Mouse (Mus musculus) c-Kit-positive CD71-positive TER-119-positive erythroid progenitor cells, embryonic 14.5 days (primary cell): ENCODE data around the gene Pycr2.
"Not testable (repeated sequence)": the region's sequence is repeated elsewhere in the genome, so short reads cannot be mapped to it uniquely, and the experiment has no call there.

Experiments
- DNase-seq: peaks from one replicate; pipeline ENCODE4 v3.0.0-alpha.2; 2013; ENCODE audit warnings: low spot score

The Pycr2 gene

GRCm38 (mm10) chr1:180905876-180906275, 1.8 kb downstream of the Pycr2 start:
- DNase-seq: no peak

GRCm38 (mm10) chr1:180906461-180907147, 2.5 kb downstream of the Pycr2 start:
- DNase-seq: no peak

- no peak for DNase-seq
Observed at GRCm38 (mm10) chr1:180911138-180911537, 7.0 kb downstream of the Pycr2 start.

GRCm38 (mm10) chr1:180911653-180912287, 7.7 kb downstream of the Pycr2 start:
- no peak for DNase-seq

- DNase-seq: no peak
Observed at GRCm38 (mm10) chr1:180912792-180913191, 8.7 kb downstream of the Pycr2 start.

- no peak for DNase-seq
Observed at GRCm38 (mm10) chr1:180913797-180914196, 9.7 kb downstream of the Pycr2 start.

GRCm38 (mm10) chr1:180916425-180916824, 12.3 kb downstream of the Pycr2 start:
- DNase-seq: no peak

- DNase-seq: no peak
Observed at GRCm38 (mm10) chr1:180917053-180917452, 13.0 kb downstream of the Pycr2 start.

- DNase-seq: peak; percentile 56
Observed at GRCm38 (mm10) chr1:180919686-180920085, 15.6 kb downstream of the Pycr2 start.

GRCm38 (mm10) chr1:180922273-180923048, 18.4 kb downstream of the Pycr2 start:
- no peak for DNase-seq

- no peak for DNase-seq
Observed at GRCm38 (mm10) chr1:180924737-180925136, 20.6 kb downstream of the Pycr2 start.

- DNase-seq: no peak
Observed at GRCm38 (mm10) chr1:180926286-180926685, 22.2 kb downstream of the Pycr2 start.

GRCm38 (mm10) chr1:180929599-180929998, 25.5 kb downstream of the Pycr2 start:
- no peak for DNase-seq

GRCm38 (mm10) chr1:180931106-180931505, 27.0 kb downstream of the Pycr2 start:
- no peak for DNase-seq

- DNase-seq: no peak
Observed at GRCm38 (mm10) chr1:180933659-180934058, 29.6 kb downstream of the Pycr2 start.

- DNase-seq: no peak
Observed at GRCm38 (mm10) chr1:180934467-180935419, 30.6 kb downstream of the Pycr2 start, which contains the start of gene Lefty1. Lefty1 (plus strand) TSS chr1:180935022.

- DNase-seq: not testable (repeated sequence)
Observed at GRCm38 (mm10) chr1:180936610-180937398, 32.7 kb downstream of the Pycr2 start.

GRCm38 (mm10) chr1:180937631-180938030, 33.5 kb downstream of the Pycr2 start:
- not testable (repeated sequence) for DNase-seq

- not testable (repeated sequence) for DNase-seq
Observed at GRCm38 (mm10) chr1:180938781-180939180, 34.7 kb downstream of the Pycr2 start.

GRCm38 (mm10) chr1:180940776-180941460, 36.8 kb downstream of the Pycr2 start:
- no peak for DNase-seq
